Mouse (Mus musculus): ENCODE measurements at regions not wholly inside any gene's neighbourhood (a gene's known extent, or its start where the extent isn't known, plus 50 kb on each side); places are given as distances from the start of the nearest gene placed in this dataset.

DNA sequence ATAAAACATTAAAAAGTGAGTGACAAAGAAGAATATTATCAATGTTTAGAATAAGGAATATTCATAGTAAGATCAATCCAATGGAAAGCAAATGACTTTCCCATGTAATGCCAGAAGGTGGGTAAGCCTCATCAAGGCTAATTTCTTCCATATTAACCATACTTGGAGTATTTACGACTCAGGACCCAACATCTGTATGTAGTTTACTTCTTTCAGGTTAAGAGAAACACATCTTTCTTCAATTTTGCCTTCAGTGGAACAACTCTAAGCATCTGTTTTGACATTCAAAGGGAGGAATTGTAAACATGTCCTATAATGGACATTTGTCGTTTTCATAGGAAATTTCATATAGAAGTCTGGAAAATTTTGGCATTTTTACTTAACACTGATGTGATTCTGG, 1047.8 kb upstream of the Gm7489 start:
- no peak overlapping the region for H3K9ac ChIP-seq (ENCODE audit: low read depth, poor library complexity, severe bottlenecking)
- H3K4me1 ChIP-seq (ENCODE audit: control insufficient read depth, insufficient read depth, low read length) = no peaks in the 10 kb centered on the region
- no peaks in the 10 kb centered on the region; the same call in 1 of the 2 replicates for H3K9me3 ChIP-seq (replicated peaks; ENCODE audit: control insufficient read depth, insufficient read depth, low read length, poor library complexity, severe bottlenecking)
- TF ChIP-seq POLR2A (IDR thresholded peaks at IDR 0.05; ENCODE audit: insufficient read depth, low read length) (no peak), CTCF (IDR thresholded peaks at IDR 0.05; ENCODE audit: low read depth, low read length) (no peak), EP300 (IDR thresholded peaks at IDR 0.05; ENCODE audit: insufficient read depth, low read depth, low read length) (no peak)
- no peak overlapping the region for H3K27ac ChIP-seq (ENCODE audit: insufficient read depth, low read length)
- H3K27me3 ChIP-seq (ENCODE audit: control insufficient read depth, insufficient read depth, low read length, poor library complexity, severe bottlenecking) = no peaks in the 10 kb centered on the region
- H3K4me3 ChIP-seq (ENCODE audit: low read depth, low read length) = no peak overlapping the region
- no peaks in the 10 kb centered on the region for H3K36me3 ChIP-seq (ENCODE audit: control insufficient read depth, insufficient read depth, low read length, poor library complexity, severe bottlenecking)

DNA sequence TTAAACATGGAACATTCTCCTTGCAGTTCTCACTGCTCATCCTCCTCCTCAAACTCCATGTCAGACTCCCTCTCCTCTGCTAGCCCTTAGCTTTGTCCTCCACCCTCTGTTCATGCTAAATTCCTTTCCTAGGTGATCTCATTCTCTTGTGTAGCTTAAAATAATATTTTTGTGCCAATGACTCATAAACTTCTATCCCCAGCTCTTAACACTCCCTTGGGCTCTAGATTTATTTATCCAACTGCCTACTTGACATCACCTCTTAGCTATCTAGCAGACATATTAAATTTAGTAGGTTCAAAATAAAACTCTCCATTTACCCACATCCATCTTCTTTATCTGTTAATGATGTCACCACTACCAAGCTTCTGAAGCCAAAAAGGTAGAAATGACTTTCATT, 1036.6 kb upstream of the Gm7489 start:
- H3K9ac ChIP-seq (ENCODE audit: low read depth, poor library complexity, severe bottlenecking) = no peak overlapping the region
- H3K27ac ChIP-seq (ENCODE audit: insufficient read depth, low read length) = no peak overlapping the region
- H3K9me3 ChIP-seq (replicated peaks; ENCODE audit: control insufficient read depth, insufficient read depth, low read length, poor library complexity, severe bottlenecking) = peaks cover 4% of the 10 kb centered on the region
- no peaks in the 10 kb centered on the region for H3K4me1 ChIP-seq (ENCODE audit: control insufficient read depth, insufficient read depth, low read length)
- TF ChIP-seq EP300 (IDR thresholded peaks at IDR 0.05; ENCODE audit: insufficient read depth, low read depth, low read length) (no peak), CTCF (IDR thresholded peaks at IDR 0.05; ENCODE audit: low read depth, low read length) (no peak), POLR2A (IDR thresholded peaks at IDR 0.05; ENCODE audit: insufficient read depth, low read length) (no peak)
- H3K27me3 ChIP-seq (ENCODE audit: control insufficient read depth, insufficient read depth, low read length, poor library complexity, severe bottlenecking) = no peaks in the 10 kb centered on the region
- H3K4me3 ChIP-seq (ENCODE audit: low read depth, low read length) = no peak overlapping the region
- H3K36me3 ChIP-seq (ENCODE audit: control insufficient read depth, insufficient read depth, low read length, poor library complexity, severe bottlenecking) = no peaks in the 10 kb centered on the region

DNA sequence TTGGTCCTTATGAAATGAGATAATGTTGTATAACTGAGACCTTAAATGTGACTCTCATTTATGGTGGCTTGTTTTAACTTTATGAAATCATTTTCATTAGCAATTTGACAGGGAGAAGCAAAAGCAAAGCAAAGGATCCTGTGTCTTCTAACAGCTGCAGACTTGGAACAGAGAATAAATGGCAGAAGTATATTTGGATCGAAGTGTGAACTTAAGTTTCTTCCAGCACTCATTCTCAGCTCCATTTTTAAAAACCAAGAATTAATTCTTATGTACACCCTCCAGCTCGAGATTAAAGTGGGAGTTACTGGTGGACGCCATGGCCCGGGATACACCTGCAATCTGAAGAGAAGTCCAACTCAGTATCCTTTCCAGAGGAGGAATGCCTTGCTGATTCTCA, 1026.0 kb upstream of the Gm7489 start:
- no peaks in the 10 kb centered on the region for H3K27me3 ChIP-seq (ENCODE audit: control insufficient read depth, insufficient read depth, low read length, poor library complexity, severe bottlenecking)
- no peaks in the 10 kb centered on the region for H3K36me3 ChIP-seq (ENCODE audit: control insufficient read depth, insufficient read depth, low read length, poor library complexity, severe bottlenecking)
- TF ChIP-seq CTCF (IDR thresholded peaks at IDR 0.05; ENCODE audit: low read depth, low read length) (no peak), POLR2A (IDR thresholded peaks at IDR 0.05; ENCODE audit: insufficient read depth, low read length) (no peak), EP300 (IDR thresholded peaks at IDR 0.05; ENCODE audit: insufficient read depth, low read depth, low read length) (no peak)
- H3K27ac ChIP-seq (ENCODE audit: insufficient read depth, low read length) = no peak overlapping the region
- no peaks in the 10 kb centered on the region for H3K4me1 ChIP-seq (ENCODE audit: control insufficient read depth, insufficient read depth, low read length)
- no peak overlapping the region for H3K9ac ChIP-seq (ENCODE audit: low read depth, poor library complexity, severe bottlenecking)
- H3K4me3 ChIP-seq (ENCODE audit: low read depth, low read length) = no peak overlapping the region
- no peaks in the 10 kb centered on the region for H3K9me3 ChIP-seq (replicated peaks; ENCODE audit: control insufficient read depth, insufficient read depth, low read length, poor library complexity, severe bottlenecking)

DNA sequence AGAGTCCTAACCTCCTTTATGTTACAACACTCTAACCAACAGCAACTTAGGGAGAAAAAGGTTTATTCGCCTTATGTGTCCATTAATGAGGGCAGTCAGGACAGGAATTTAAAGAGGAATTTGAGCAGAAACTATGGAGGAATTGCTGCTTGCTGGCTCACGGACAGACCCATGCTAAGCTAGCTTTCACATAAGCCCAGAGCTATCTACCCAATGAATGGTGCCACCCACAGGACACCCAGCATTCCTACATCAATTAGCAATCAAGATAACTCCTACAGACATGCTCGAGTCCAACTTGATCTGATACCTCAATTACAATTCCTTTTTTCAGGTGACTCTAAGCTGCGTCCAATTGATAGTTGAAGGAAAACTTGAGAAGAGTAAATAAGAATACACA, 1021.2 kb upstream of the Gm7489 start:
- no peaks in the 10 kb centered on the region for H3K27me3 ChIP-seq (ENCODE audit: control insufficient read depth, insufficient read depth, low read length, poor library complexity, severe bottlenecking)
- TF ChIP-seq EP300 (IDR thresholded peaks at IDR 0.05; ENCODE audit: insufficient read depth, low read depth, low read length) (no peak), POLR2A (IDR thresholded peaks at IDR 0.05; ENCODE audit: insufficient read depth, low read length) (no peak), CTCF (IDR thresholded peaks at IDR 0.05; ENCODE audit: low read depth, low read length) (no peak)
- no peak overlapping the region for H3K9ac ChIP-seq (ENCODE audit: low read depth, poor library complexity, severe bottlenecking)
- H3K4me1 ChIP-seq (ENCODE audit: control insufficient read depth, insufficient read depth, low read length) = no peaks in the 10 kb centered on the region
- no peak overlapping the region for H3K4me3 ChIP-seq (ENCODE audit: low read depth, low read length)
- H3K27ac ChIP-seq (ENCODE audit: insufficient read depth, low read length) = no peak overlapping the region
- H3K9me3 ChIP-seq (replicated peaks; ENCODE audit: control insufficient read depth, insufficient read depth, low read length, poor library complexity, severe bottlenecking) = no peaks in the 10 kb centered on the region
- no peaks in the 10 kb centered on the region for H3K36me3 ChIP-seq (ENCODE audit: control insufficient read depth, insufficient read depth, low read length, poor library complexity, severe bottlenecking)

DNA sequence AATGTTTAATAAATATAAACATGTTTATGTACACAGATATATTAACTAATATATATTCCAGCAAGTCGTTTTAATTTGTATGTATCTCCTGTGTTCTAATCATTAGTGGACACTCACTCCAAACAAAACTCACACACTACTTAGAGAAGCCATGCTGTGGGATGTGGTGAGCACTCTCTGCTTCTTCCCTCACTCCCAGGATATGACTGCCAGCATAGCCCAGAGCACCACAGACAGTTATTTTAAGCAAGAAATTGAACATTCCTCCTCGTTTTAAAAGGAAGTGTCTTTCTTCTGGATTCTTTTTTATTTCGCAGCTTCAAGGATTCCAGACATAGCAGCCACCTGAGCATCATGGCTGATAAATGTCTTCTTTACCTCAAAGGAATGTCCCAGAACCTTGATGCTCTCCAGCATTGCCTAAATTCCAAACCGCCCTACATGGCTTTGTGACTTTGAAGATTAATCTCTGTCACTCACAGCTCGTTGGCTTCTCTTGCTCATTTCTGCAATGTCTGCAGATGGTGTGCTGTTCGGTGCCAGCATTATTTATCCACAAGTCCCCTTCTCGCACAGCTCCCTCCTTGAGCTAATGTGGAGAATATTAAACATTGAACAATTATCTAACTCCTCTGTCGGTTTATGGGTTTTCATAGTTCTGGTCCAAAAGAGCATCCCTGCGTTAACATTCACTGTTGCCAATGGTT, 992.3 kb upstream of the Gm7489 start:
- no peak overlapping the region for H3K4me3 ChIP-seq (ENCODE audit: low read depth, low read length)
- H3K36me3 ChIP-seq (ENCODE audit: control insufficient read depth, insufficient read depth, low read length, poor library complexity, severe bottlenecking) = no peaks in the 10 kb centered on the region
- no peaks in the 10 kb centered on the region for H3K9me3 ChIP-seq (replicated peaks; ENCODE audit: control insufficient read depth, insufficient read depth, low read length, poor library complexity, severe bottlenecking)
- TF ChIP-seq EP300 (IDR thresholded peaks at IDR 0.05; ENCODE audit: insufficient read depth, low read depth, low read length) (no peak), CTCF (IDR thresholded peaks at IDR 0.05; ENCODE audit: low read depth, low read length) (no peak), POLR2A (IDR thresholded peaks at IDR 0.05; ENCODE audit: insufficient read depth, low read length) (no peak)
- H3K4me1 ChIP-seq (ENCODE audit: control insufficient read depth, insufficient read depth, low read length) = no peaks in the 10 kb centered on the region
- no peaks in the 10 kb centered on the region for H3K27me3 ChIP-seq (ENCODE audit: control insufficient read depth, insufficient read depth, low read length, poor library complexity, severe bottlenecking)
- no peak overlapping the region for H3K9ac ChIP-seq (ENCODE audit: low read depth, poor library complexity, severe bottlenecking)
- no peak overlapping the region for H3K27ac ChIP-seq (ENCODE audit: insufficient read depth, low read length)

DNA sequence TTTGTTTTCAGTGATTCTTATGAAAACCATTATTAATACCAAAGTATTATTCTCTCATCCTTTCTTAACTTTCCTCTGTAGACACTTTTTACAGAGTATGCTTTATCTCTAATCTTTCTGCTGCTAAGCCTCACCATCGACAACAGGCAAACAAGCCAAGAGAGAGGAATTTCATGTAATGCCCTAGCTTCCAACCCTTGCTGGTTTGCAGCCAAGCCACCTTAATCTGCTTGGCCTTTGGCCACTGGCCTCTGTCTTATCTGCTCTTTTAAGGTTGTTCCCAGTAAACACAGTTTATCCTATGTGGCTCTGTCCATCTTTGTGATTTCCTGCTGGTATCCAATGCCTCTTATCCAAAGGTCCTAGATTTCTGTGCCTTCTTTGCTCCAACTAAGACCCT, 986.6 kb upstream of the Gm7489 start:
- Histone ChIP-seq H3K36me3 (ENCODE audit: control insufficient read depth, insufficient read depth, low read length, poor library complexity, severe bottlenecking) (no peaks in the 10 kb centered on the region), H3K4me1 (ENCODE audit: control insufficient read depth, insufficient read depth, low read length) (no peaks in the 10 kb centered on the region), H3K27ac (ENCODE audit: insufficient read depth, low read length) (no peak overlapping the region), H3K9ac (ENCODE audit: low read depth, poor library complexity, severe bottlenecking) (no peak overlapping the region), H3K27me3 (ENCODE audit: control insufficient read depth, insufficient read depth, low read length, poor library complexity, severe bottlenecking) (no peaks in the 10 kb centered on the region), H3K4me3 (ENCODE audit: low read depth, low read length) (no peak overlapping the region), H3K9me3 (replicated peaks; ENCODE audit: control insufficient read depth, insufficient read depth, low read length, poor library complexity, severe bottlenecking) (no peaks in the 10 kb centered on the region)
- TF ChIP-seq EP300 (IDR thresholded peaks at IDR 0.05; ENCODE audit: insufficient read depth, low read depth, low read length) (no peak), POLR2A (IDR thresholded peaks at IDR 0.05; ENCODE audit: insufficient read depth, low read length) (no peak), CTCF (IDR thresholded peaks at IDR 0.05; ENCODE audit: low read depth, low read length) (no peak)

Data from ES-Bruce4 (cell line).